Mouse (Mus musculus) telencephalon, adult 2 months (tissue): ENCODE measurements around the gene Riiad1.

Source experiments
- DNase-seq: peaks from one replicate; pipeline ENCODE4 v3.0.0-alpha.2; 2011; ENCODE audit warnings: low read depth, low spot score

The Riiad1 gene

GRCm38 (mm10) chr3:94480291-94480884 lies at the start of gene Riiad1:
Gene Riiad1 (minus strand): TSS chr3:94480341.
- no peak for DNase-seq

GRCm38 (mm10) chr3:94526731-94527130 lies 46.6 kb upstream of the Riiad1 start:
- DNase-seq, result no peak

- DNase-seq, result no peak
These were observed 26.5 kb upstream of the Riiad1 start for GRCm38 (mm10) chr3:94506664-94507063.

GRCm38 (mm10) chr3:94502243-94502642 lies 22.1 kb upstream of the Riiad1 start:
- DNase-seq, result no peak

- DNase-seq, result no peak
These were observed 17.0 kb upstream of the Riiad1 start for GRCm38 (mm10) chr3:94497162-94497561.

GRCm38 (mm10) chr3:94487581-94487980 lies 7.4 kb upstream of the Riiad1 start:
- no peak for DNase-seq

- no peak for DNase-seq
These were observed 5.8 kb upstream of the Riiad1 start for GRCm38 (mm10) chr3:94485922-94486321.

GRCm38 (mm10) chr3:94483790-94484439 lies 3.8 kb upstream of the Riiad1 start:
- peak; percentile 94 for DNase-seq

GRCm38 (mm10) chr3:94482764-94483385 lies 2.7 kb upstream of the Riiad1 start:
- no peak for DNase-seq

GRCm38 (mm10) chr3:94481429-94481828 lies 1.3 kb upstream of the Riiad1 start:
- no peak for DNase-seq

- DNase-seq, result no peak
These were observed 577 bp downstream of the Riiad1 start for GRCm38 (mm10) chr3:94479564-94479963.

GRCm38 (mm10) chr3:94478591-94479169 lies 1.5 kb downstream of the Riiad1 start:
- DNase-seq, result no peak

GRCm38 (mm10) chr3:94477981-94478422 lies 2.1 kb downstream of the Riiad1 start, which contains the start of gene Celf3:
Gene Celf3 (plus strand): TSS chr3:94478295.
- peak; percentile 92 for DNase-seq

- DNase-seq, result peak; percentile 82
These were observed 2.7 kb downstream of the Riiad1 start for GRCm38 (mm10) chr3:94477444-94477843.

GRCm38 (mm10) chr3:94476301-94477035 lies 3.7 kb downstream of the Riiad1 start:
- no peak for DNase-seq

GRCm38 (mm10) chr3:94473567-94474232 lies 6.4 kb downstream of the Riiad1 start:
- DNase-seq, result no peak

GRCm38 (mm10) chr3:94473115-94473505 lies 7.0 kb downstream of the Riiad1 start:
- no peak for DNase-seq

GRCm38 (mm10) chr3:94472447-94473114 lies 7.6 kb downstream of the Riiad1 start:
- DNase-seq, result no peak

GRCm38 (mm10) chr3:94468931-94469330 lies 11.2 kb downstream of the Riiad1 start:
- DNase-seq, result no peak

- peak; percentile 87 for DNase-seq
These were observed 14.3 kb downstream of the Riiad1 start for GRCm38 (mm10) chr3:94465632-94466430.
